Mouse (Mus musculus) thymus, postnatal 14 days (tissue): Measurements from ENCODE around the gene Ap2a2.

Source experiments
- DNase-seq: peaks from one replicate; pipeline ENCODE4 v3.0.0; 2021

The Ap2a2 gene

DNA sequence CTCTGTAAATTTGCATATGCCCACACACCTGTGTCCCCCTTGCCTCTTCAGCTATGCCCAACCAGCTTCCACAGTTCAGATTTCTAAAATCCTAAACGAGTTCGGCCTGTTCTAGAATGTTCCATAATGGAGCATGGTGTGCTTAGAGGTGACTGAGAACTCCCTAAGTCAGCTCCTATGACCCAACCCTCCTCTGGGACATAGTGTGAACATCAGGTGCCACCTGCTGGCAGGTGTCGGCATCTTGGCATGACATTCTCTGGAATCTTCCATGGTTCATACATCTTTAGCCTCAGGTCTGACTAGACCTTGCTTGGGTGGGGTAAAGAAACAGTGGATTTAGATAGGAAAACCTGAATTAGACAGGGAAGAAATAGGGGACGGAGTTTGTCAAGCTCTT, 109.0 kb downstream of the Ap2a2 start:
- peak; percentile 43 for DNase-seq

DNA sequence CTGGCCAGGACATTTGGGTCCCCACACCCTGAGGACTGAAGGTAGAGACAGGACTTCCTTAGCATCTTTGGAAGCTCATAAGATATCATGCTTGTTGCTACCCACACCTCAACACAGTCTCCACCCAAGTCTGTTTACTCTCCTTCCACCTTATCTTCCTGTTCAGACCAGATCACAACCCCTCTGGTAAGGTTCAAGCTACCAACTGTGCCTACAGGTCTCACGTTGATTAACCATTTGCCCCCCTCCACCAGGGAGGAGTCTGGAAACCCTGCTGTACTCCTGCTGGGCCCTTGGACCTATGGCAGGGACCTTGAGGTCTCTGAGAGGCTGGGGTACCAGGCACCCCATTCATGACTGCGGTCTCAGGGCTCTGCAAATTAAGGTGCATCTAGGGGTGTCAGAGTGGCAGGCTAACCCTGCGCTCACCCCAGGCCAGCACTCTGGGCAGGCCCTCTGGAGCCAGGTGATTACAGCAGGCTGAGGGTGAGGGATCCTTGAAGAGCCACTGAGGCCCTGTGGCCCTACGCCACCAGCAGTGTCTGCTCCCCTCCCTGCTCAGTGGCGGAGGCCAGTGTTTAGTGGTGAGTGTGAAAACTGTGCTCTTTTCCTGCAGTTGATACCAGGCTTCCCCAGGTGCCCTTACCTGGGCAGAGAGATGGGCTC, 109.8 kb downstream of the Ap2a2 start:
- DNase-seq = no peak

DNA sequence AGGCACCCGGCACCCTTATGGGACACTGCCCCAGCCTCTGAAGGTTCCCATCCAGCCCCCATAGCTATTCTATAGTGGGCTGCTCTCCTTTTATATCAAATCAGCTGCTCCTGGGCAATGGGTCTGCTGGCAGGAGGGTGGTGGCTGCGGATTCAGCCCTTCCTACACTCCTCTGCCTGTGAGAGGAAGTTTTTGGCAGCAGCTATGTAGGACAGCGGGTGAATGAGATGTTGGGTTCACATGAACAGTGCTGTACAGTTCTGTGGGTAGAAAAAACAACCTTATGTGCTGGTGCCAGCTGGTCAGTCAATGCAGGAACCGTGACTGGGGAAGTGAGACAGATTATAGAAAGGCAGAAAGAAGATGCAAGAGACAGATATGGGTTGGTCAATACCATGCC, 116.9 kb downstream of the Ap2a2 start:
- DNase-seq = no peak
